Mouse (Mus musculus) lung, adult 2 months (tissue): ENCODE measurements around the gene Gpatch11. TPM values are rescaled to one million over a fixed set of nuclear protein-coding genes. Genes with fewer than 3 reads are reported as not detected.
"Not testable (repeated sequence)": the region's sequence is repeated elsewhere in the genome, so short reads cannot be mapped to it uniquely, and the experiment has no call there.

Source experiments
- DNase-seq: peaks from one replicate; pipeline ENCODE4 v3.0.0; 2022
- H3K4me1 ChIP-seq: fragments of 200-500 bp; 2 replicates; pipeline ENCODE4 v1.6.1; 2011; ENCODE audit warnings: low read length; ENCODE audit not compliant: control insufficient read depth, insufficient read depth
- H3K4me3 ChIP-seq: fragments of 200-500 bp; replicated peaks from 2 replicates; pipeline ENCODE3; 2011; ENCODE audit warnings: low read depth, mild to moderate bottlenecking, control low read depth, low read length; ENCODE audit errors: extremely low read depth
- CTCF ChIP-seq: fragments of 200-500 bp; IDR thresholded peaks from 2 replicates; pipeline ENCODE4 v1.5.1; 2011; ENCODE audit warnings: mild to moderate bottlenecking, low read length, control low read depth; ENCODE audit not compliant: insufficient read depth
- POLR2A ChIP-seq: fragments of 200-500 bp; IDR thresholded peaks from 2 replicates; pipeline ENCODE4 v1.6.1; 2011; ENCODE audit warnings: low read depth, mild to moderate bottlenecking, control low read depth, low read length, borderline replicate concordance; ENCODE audit errors: extremely low read depth
- WGBS: fragments of 180-500 bp; shearing (Covaris S2); methylation state at CpG from one replicate; pipeline ENCODE4 v1.1.7; 2018; 5-methylcytosine and 5-hydroxymethylcytosine counted together
- polyA plus RNA-seq: library from polyadenylated mRNA; depleted of rRNA; stranded (reverse); fragments of >200 nt; gene quantifications from 2 replicates; pipeline ENCODE4 v1.2.3, GENCODE M21; 2012; rRNA removed

Gene Gpatch11
- polyA plus RNA-seq: 7.3 and 12.6 TPM in 2 replicates

DNA sequence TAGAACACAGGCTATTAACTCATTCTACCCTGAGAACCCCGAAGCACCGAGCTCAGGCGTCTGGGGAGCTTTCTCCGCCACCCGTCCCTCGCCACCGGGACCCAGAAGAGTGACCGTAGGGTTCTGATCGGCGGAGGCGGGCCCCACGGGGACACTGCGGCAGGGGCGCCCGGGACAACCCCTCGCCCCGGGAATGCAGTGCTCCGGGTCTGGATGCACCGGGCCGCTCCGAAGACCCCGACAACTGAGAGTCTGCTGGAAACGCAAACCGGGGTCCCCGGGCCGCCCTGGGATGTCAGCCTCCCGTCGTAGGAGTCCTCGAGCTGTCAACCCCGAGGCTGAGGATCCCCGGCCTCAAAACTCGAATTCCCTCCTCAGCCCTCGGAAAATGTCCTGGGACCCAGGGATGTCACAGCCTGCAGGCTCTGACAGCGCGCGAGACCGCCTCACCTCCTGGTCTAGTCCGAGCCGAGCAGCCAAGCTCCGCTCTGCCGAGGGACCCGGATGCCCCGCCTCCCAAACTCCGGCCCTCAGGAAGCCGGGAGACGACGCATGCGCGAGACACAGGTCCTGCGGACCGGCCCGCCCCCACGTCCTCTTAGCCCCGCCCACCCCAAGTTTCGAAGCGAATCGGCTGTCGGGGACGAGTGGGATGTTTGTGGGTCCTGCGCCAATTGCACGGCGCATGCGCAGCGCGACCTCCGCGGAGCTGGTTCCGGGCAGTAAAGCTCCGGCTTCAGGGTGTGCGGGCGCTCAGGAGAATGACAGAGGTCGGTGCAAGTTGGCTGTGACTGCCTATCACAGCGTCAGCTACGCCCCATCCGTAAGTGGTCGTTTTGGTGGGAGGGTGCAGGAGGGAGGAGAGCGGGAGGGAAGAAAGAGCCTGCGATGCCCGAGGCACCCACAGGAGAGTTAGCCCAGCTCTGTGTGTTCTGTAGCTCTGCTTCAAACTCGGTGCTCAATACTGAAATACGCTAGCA lies at the start of gene Gpatch11, which contains the start of gene Heatr5b:
Gene Gpatch11, plus strand, starts transcription at position 712 of the 980 bp plus-strand sequence.
Gene Heatr5b, minus strand, starts transcription at position 509 of the 980 bp plus-strand sequence.
- H3K4me3 ChIP-seq: peak within 1 kb of the TSS; percentile 85
- WGBS: under 1% methylated on average over 81 of the region's 81 CpGs
- no peaks in the 10 kb centered on the region for H3K4me1 ChIP-seq

GRCm38 (mm10) chr17:78788273-78788672 lies 47.1 kb upstream of the Gpatch11 start:
- H3K4me1 ChIP-seq, H3K4me3 ChIP-seq, DNase-seq: not testable (repeated sequence)
- WGBS: 83% methylated on average over 3 of the region's 3 CpGs

More for the DNA sequence above, at the start of gene Gpatch11, which contains the start of gene Heatr5b:
- peak; percentile 94 for DNase-seq
- TF ChIP-seq CTCF (no peak), POLR2A (peak; percentile 85; the same call in 1 of the 2 replicates)

DNA sequence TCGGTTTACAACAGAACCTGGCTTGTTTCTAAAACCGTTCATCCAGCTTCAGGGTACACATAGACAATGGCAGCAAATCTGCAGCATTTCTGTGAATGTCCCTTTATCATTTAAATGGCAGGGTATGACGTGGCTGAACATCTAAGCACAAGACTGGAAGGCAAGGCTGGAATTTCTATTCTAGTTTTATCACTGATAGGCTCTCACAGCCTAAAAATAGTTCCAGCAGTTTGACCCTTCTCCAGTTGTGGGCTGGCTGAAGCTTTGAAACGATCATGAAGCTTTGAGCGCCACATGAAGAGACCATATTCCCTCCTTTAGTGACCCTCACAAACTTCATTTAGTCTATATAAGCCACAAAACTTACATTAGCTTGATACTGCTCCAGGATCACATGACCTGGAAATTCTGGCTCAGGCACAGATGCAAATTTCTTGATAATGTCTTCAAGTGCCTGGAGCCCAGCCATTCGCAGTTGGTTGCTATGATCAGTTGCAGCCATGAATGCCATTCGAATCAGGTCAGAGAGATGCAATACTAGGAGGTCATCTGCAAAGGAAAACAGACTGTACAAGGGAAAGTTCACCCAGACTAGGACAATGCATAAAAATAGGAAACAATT lies 44.2 kb upstream of the Gpatch11 start:
- Histone ChIP-seq H3K4me1 (no peaks in the 10 kb centered on the region; the same call in 1 of the 2 replicates), H3K4me3 (no peak overlapping the region)
- no peak for DNase-seq
- TF ChIP-seq CTCF (no peak), POLR2A (no peak)
- WGBS: 72% methylated on average over 7 of the region's 7 CpGs

DNA sequence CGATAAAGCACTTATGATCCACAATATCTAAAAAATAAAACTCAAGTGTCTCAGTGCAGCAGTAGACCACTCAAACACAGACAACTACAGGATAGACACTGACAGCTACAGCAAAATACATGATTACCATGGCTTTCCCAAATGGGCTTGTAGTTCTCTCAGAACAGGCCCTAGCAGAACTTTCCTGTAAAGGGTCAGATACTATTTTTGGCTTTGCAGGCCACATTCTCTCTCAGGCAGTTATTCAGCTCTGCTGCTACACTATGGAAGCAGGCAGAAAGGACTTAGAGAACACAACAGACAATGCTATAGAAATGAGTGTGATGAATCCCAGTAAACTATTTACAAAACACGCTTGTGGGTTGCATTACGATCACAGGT lies 43.7 kb upstream of the Gpatch11 start:
- H3K4me1 ChIP-seq: no peaks in the 10 kb centered on the region; the same call in 1 of the 2 replicates
- 87% methylated on average over 3 of the region's 3 CpGs for WGBS
- DNase-seq: no peak
- TF ChIP-seq CTCF (no peak), POLR2A (no peak)
- H3K4me3 ChIP-seq: no peak overlapping the region

DNA sequence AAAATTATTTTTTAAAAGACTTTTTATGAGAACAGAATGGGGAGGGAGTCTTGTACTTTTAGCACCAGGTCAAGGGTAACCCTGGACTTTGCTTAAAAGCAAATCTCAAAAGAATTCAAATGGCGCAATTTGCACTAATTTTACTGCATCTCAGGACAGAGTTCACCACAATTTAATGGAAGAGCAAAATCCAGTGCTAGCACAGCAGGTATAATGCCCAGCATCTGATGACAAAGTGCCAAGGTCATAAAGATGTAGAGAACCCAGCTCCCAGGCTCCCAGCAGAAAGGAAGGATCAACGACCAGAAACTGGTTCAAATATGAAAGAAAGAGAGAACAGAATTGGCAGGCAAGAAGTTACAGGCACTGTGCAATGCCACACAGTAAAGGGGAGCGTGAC lies 43.2 kb upstream of the Gpatch11 start:
- Histone ChIP-seq H3K4me1 (no peaks in the 10 kb centered on the region; the same call in 1 of the 2 replicates), H3K4me3 (no peak overlapping the region)
- DNase-seq: no peak
- 86% methylated on average over 3 of the region's 3 CpGs for WGBS
- TF ChIP-seq CTCF (no peak), POLR2A (no peak)

DNA sequence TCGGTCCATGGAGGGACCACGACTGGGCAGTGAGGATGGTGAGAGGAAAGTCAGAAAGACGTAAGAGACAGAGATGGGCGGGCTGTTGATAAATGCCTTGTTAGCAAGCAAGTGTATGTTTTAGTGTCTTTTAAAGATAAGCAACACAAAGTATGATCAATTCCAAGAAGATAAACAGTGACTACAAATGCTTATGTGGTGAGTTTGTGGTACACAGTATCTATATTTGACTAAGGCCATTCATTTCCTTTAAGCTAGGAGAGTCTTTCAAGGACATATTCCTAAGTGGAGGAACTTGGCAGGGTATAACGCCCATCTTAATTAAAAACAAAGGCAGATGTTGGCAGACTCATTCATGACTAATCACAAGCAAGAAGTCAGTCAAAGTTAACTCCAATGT lies 41.0 kb upstream of the Gpatch11 start:
- no peak for DNase-seq
- TF ChIP-seq CTCF (no peak), POLR2A (no peak)
- H3K4me1 ChIP-seq: no peaks in the 10 kb centered on the region; the same call in 1 of the 2 replicates
- WGBS: 62% methylated on average over 5 of the region's 5 CpGs
- no peak overlapping the region for H3K4me3 ChIP-seq

- no peak for DNase-seq
- WGBS: 95% methylated on average over 1 of the region's 1 CpGs
- no peak overlapping the region for H3K4me3 ChIP-seq
- no peak for TF ChIP-seq CTCF
- no peak for TF ChIP-seq POLR2A
- no peaks in the 10 kb centered on the region for H3K4me1 ChIP-seq
These were observed 38.1 kb upstream of the Gpatch11 start for GRCm38 (mm10) chr17:78797222-78797621.

GRCm38 (mm10) chr17:78809019-78809418 lies 26.3 kb upstream of the Gpatch11 start:
- TF ChIP-seq POLR2A (no peak), CTCF (no peak)
- Histone ChIP-seq H3K4me3 (no peak overlapping the region), H3K4me1 (no peaks in the 10 kb centered on the region)
- no peak for DNase-seq

DNA sequence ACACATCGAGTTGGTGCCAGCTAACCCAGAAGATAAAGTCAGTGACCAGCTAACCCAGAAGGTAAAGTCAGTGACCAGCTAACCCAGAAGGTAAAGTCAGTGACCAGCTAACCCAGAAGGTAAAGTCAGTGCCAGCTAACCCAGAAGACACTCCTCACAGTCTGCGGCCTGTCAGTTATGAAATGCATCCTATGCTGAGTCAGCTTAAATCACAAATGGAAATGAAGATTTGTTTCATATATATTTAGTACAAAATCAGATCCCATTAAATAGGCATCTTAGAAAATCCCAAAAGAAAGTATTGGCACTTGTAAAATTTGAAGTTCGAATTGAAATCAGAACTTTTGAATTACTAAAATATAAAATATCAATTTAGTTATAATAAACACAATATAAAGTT lies 25.8 kb upstream of the Gpatch11 start:
- Histone ChIP-seq H3K4me1 (no peaks in the 10 kb centered on the region), H3K4me3 (no peak overlapping the region)
- no peak for DNase-seq
- TF ChIP-seq CTCF: no peak
- TF ChIP-seq POLR2A: no peak
- WGBS: 92% methylated on average over 3 of the region's 3 CpGs
